Mouse (Mus musculus) liver, embryonic 16.5 days (tissue): ENCODE results near the gene Fam213b. TPM values are rescaled to one million over a fixed set of nuclear protein-coding genes. Genes with fewer than 3 reads are reported as not detected.

Experiments used
- ATAC-seq: fragments of 200-750 bp; cut with Nextera tagmentation; 2 replicates; pipeline ENCODE4 v1.8.0; 2017; ENCODE audit warnings: low read depth, mild to moderate bottlenecking, moderate number of reproducible peaks, moderate library complexity
- H3K27ac ChIP-seq: fragments of 300-500 bp; sonication (generic); 2 replicates; pipeline ENCODE4 v1.5.1; 2014; ENCODE audit warnings: mild to moderate bottlenecking, low read length
- H3K27me3 ChIP-seq: fragments of 300-500 bp; sonication (generic); 2 replicates; pipeline ENCODE4 v1.6.1; 2014; ENCODE audit warnings: low read depth, low read length, mixed read lengths; ENCODE audit not compliant: control insufficient read depth, insufficient read depth
- H3K36me3 ChIP-seq: fragments of 300-500 bp; sonication (generic); 2 replicates; pipeline ENCODE4 v1.6.1; 2014; ENCODE audit warnings: mild to moderate bottlenecking; ENCODE audit not compliant: control insufficient read depth, insufficient read depth
- H3K4me1 ChIP-seq: fragments of 300-500 bp; sonication (generic); 2 replicates; pipeline ENCODE4 v1.6.1; 2014; ENCODE audit warnings: low read depth, low read length, mixed read lengths; ENCODE audit not compliant: control insufficient read depth
- H3K4me2 ChIP-seq: fragments of 300-500 bp; sonication (generic); 2 replicates; pipeline ENCODE4 v1.6.1; 2014; ENCODE audit warnings: low read depth, low read length, mixed read lengths
- H3K4me3 ChIP-seq: fragments of 300-500 bp; sonication (generic); 2 replicates; pipeline ENCODE4 v1.5.1; 2014; ENCODE audit warnings: low read depth, mild to moderate bottlenecking, low read length
- H3K9ac ChIP-seq: fragments of 300-500 bp; sonication (generic); 2 replicates; pipeline ENCODE4 v1.6.1; 2014; ENCODE audit warnings: low read depth, low read length
- H3K9me3 ChIP-seq: fragments of 300-500 bp; sonication (generic); replicated peaks from 2 replicates; pipeline ENCODE4 v1.6.1; 2016; ENCODE audit warnings: low read length; ENCODE audit not compliant: control insufficient read depth
- WGBS: fragments of 180-500 bp; shearing (Covaris S2); extraction: QIAGEN DNeasy Blood & Tissue Kit; methylation state at CpG from one replicate; pipeline ENCODE4 v1.1.7; 2014; ENCODE audit not compliant: insufficient replicate concordance; 5-methylcytosine and 5-hydroxymethylcytosine counted together
- polyA plus RNA-seq: library from polyadenylated mRNA; unstranded; fragments of >200 nt; fragmentation: Nextera tagmentation; extraction: Ambion mirVana; gene quantifications from 2 replicates; pipeline ENCODE4 v1.2.1, GENCODE M21; 2015

Fam213b gene
- polyA plus RNA-seq, 1 experiment from 2014 or later, result 8.5 TPM

DNA sequence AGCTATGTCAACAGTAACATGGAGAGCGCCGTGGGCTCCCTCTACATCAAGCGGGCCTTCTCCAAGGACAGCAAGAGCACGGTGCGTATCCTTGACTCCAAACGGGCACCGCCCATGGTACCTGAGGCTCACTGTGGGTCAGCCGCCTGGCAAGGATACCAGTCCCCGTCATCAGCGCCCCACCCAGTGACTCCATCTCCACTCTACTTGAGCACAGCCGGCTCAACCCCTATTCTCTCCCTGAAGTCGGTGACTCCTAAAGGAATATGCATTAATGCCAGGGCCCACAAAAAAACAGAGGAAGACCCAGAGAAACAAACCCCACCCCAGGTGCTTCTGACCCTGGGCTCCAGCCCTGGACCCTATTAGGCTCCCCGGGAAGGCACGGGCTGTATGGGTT lies 8.0 kb downstream of the Fam213b start:
- Histone ChIP-seq H3K4me1 (no peaks in the 10 kb centered on the region), H3K27ac (no peak overlapping the region), H3K4me2 (no peak overlapping the region), H3K27me3 (peaks cover 16% of the 10 kb centered on the region; the same call in 1 of the 2 replicates), H3K9me3 (no peaks in the 10 kb centered on the region), H3K9ac (no peak overlapping the region), H3K4me3 (no peak overlapping the region), H3K36me3 (no peaks in the 10 kb centered on the region)
- whole genome bisulfite sequencing, result 77% methylated on average over 14 of the region's 14 CpGs
- ATAC-seq, result no peak

DNA sequence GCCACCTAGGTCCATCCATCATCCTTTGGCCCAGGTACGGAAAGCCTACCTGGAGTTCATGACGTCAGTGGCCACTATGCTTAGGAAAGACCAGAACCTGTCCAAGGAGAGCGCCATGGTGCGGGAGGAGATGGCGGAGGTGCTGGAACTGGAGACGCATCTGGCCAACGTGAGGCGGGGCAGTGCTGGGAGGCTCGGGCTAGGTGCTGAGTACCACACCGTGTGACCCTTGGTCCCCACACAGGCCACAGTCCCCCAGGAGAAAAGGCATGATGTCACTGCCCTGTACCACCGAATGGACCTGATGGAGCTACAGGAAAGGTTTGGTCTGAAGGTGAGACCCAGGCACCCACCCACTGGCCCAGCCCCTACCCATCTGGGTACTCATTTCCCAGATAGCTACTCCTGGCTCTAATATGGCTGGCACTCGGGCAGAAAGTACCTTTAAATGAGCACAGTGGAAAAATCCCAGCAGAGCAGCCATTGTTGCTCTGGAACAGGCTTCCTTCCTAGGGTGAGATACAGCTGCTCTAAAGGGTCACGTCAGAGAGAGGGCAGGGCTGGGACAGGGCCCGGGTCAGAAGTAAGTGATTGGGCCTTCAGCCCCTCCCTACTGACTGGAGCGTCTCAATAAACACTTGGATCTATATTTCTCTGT lies 11.2 kb downstream of the Fam213b start:
- ATAC-seq, result no peak
- 67% methylated on average over 15 of the region's 15 CpGs for WGBS

DNA sequence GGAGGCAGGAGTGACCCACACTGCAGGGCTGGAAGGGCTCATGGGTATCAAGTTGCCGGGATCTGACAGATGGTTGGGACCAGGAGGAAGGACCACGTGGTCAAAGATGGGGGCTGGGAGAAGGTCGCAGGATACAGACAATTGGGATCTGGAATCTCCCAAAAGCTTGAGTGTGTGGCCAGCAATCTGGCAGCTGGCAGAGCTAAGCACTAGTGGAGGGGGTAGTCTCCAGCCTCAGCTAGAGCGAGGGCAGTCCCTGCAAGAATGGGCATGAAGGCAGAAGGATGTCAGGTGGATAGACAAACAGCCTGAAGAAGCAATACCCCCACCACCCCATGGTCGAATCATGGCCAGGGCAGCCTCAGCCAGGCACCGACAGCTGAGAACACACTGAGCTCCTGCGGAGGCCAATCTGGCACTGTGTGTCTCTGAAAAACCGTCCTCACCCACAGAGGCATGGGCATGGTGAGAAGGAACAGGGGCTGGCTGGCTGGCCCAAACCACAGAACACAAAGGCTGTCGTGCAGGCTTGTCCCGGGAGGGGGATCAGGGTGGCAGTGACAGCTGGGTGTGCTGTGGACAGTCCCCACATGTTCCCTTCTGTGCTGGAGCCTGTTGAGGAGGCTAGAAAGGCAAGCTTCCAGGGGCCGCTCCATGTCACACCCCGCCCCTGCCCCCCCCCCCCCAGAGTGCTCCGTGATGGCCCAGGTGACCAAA lies 11.9 kb downstream of the Fam213b start:
- H3K27me3 ChIP-seq, result peaks cover 17% of the 10 kb centered on the region
- H3K4me2 ChIP-seq, result no peak overlapping the region
- no peak overlapping the region for H3K9ac ChIP-seq
- no peaks in the 10 kb centered on the region for H3K36me3 ChIP-seq
- H3K27ac ChIP-seq, result no peak overlapping the region
- H3K9me3 ChIP-seq, result no peaks in the 10 kb centered on the region
- 49% methylated on average over 13 of the region's 13 CpGs for WGBS
- no peak for ATAC-seq
- H3K4me1 ChIP-seq, result peaks cover 9% of the 10 kb centered on the region
- no peak overlapping the region for H3K4me3 ChIP-seq

More for the DNA sequence above, 11.2 kb downstream of the Fam213b start:
- Histone ChIP-seq H3K4me3 (no peak overlapping the region), H3K27me3 (peaks cover 19% of the 10 kb centered on the region), H3K4me2 (no peak overlapping the region), H3K27ac (no peak overlapping the region), H3K4me1 (peaks cover 2% of the 10 kb centered on the region), H3K36me3 (no peaks in the 10 kb centered on the region), H3K9me3 (no peaks in the 10 kb centered on the region), H3K9ac (no peak overlapping the region)

DNA sequence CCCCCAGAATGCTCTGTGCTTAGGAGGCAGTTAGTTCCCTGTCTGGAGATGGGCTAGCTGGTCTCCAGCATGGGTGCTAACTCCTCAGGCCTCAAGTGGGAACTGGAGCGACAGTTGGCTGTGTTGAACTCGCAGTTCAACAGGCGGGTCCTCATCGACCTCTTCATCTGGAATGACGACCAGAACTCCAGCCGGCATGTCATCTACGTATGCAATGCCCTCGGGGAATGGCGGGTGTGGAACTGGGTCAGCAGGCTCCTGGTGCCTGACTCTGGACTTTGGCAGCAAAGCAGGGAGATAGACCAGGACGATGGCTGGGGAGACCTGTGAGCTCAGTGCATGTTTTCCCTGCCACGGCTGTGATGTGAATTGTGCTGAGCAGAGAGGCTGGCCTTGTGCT lies 13.5 kb downstream of the Fam213b start:
- Histone ChIP-seq H3K27ac (no peak overlapping the region), H3K9ac (no peak overlapping the region), H3K4me2 (no peak overlapping the region), H3K9me3 (no peaks in the 10 kb centered on the region), H3K4me3 (no peak overlapping the region), H3K27me3 (peaks cover 17% of the 10 kb centered on the region), H3K4me1 (peaks cover 24% of the 10 kb centered on the region), H3K36me3 (no peaks in the 10 kb centered on the region)
- ATAC-seq, result no peak
- WGBS, result 69% methylated on average over 11 of the region's 11 CpGs

DNA sequence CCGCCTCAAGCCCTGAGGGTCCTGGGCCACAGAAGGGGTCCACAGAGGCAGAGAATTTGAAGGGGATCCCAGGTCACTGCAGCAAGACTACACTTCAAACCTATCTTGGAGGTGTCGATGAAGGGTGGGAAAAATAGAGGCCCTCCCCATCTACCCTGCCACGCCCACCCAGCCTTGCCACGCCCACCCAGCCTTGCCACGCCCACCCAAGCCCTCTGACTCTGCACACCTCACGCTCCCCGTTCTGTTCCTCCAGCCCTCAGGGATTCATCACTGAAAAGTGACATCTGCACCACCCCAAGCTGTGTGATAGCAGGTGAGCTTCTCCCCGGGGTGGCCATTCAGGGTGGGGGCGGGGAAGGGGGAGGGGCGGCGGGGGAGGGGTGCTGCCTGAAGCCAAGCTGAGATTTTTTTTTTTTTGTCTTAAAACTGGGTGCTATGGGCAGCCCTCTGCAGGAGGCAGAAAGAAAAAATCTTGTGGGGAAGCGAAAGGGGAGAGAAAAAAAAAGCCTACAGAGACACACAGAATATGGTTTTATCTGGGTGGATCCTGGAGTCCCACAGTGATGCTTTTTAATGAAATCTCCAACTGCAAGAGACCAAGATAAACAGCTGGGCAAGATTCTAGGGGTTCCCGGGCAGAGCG lies 16.8 kb downstream of the Fam213b start:
- Histone ChIP-seq H3K4me1 (peaks cover 41% of the 10 kb centered on the region), H3K36me3 (no peaks in the 10 kb centered on the region), H3K27me3 (peaks cover 12% of the 10 kb centered on the region), H3K27ac (peak overlapping the region; percentile 97), H3K9ac (peak overlapping the region; percentile 75), H3K9me3 (no peaks in the 10 kb centered on the region), H3K4me2 (peak overlapping the region; percentile 56), H3K4me3 (peak overlapping the region; percentile 44)
- peak; percentile 52 for ATAC-seq
- 15% methylated on average over 13 of the region's 14 CpGs for WGBS

DNA sequence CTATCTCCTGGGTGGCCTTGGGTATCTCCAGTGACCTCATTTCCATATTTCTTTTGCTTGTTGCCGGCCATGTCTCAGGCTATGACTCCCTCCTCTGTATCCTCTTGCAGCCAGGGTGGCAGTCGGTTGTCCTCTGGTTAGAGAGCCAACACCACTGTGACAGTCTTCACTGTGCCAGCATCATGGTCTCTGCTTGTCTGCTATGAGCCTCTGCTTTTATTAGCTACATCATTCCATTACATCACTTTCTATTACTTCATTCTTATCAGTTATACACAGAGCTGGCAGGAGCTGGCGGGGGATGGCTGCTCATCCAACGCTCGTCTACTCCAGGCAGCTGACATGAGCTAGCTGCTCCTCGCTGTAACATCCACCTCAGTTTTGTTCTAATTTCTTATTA lies 18.2 kb downstream of the Fam213b start:
- Histone ChIP-seq H3K4me2 (peak overlapping the region; percentile 56), H3K9ac (peak overlapping the region; percentile 75), H3K4me1 (peaks cover 41% of the 10 kb centered on the region), H3K36me3 (no peaks in the 10 kb centered on the region), H3K4me3 (peak overlapping the region; percentile 37), H3K9me3 (no peaks in the 10 kb centered on the region), H3K27ac (peak overlapping the region; percentile 97), H3K27me3 (peaks cover 12% of the 10 kb centered on the region)
- WGBS, result 21% methylated on average over 6 of the region's 6 CpGs
- peak; percentile 87 for ATAC-seq

DNA sequence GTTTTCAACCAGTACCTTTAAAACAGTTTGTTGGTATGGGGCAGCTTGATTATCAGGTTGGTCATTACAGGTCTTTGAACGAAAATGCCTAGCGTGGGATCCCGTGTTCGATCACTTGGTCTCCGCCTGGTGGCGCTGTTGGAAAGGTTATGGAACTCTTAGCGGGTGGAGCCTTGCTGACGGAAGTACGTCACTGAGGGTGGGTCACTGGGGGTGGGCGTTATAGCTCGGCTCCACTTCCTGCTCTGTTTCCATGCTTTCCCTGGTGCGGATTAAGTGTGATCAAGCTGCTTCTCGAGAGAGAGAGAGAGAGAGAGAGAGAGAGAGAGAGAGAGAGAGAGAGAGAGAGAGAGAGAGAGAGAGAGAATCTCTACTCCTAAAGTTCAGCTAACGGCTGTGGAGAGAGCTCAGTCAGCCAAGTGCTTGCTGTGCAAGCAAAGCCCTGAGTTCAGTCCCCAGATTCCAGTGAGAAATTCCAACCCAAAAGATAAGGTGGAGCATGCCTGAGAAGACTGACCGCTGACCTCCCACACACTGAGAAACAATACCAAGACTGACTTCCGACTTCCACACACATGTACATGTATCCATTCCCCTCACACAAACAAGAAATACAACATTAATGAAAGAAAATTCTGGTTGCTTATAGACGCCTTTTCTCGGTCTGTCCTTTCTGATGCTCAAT lies 20.9 kb downstream of the Fam213b start:
- WGBS, result 8% methylated on average over 18 of the region's 18 CpGs
- peak; percentile 78 for ATAC-seq
- Histone ChIP-seq H3K36me3 (no peaks in the 10 kb centered on the region), H3K9me3 (no peaks in the 10 kb centered on the region), H3K27me3 (no peaks in the 10 kb centered on the region), H3K4me3 (peak overlapping the region; percentile 57), H3K27ac (peak overlapping the region; percentile 87), H3K4me2 (peak overlapping the region; percentile 83), H3K4me1 (peaks cover 41% of the 10 kb centered on the region), H3K9ac (peak overlapping the region; percentile 55)

DNA sequence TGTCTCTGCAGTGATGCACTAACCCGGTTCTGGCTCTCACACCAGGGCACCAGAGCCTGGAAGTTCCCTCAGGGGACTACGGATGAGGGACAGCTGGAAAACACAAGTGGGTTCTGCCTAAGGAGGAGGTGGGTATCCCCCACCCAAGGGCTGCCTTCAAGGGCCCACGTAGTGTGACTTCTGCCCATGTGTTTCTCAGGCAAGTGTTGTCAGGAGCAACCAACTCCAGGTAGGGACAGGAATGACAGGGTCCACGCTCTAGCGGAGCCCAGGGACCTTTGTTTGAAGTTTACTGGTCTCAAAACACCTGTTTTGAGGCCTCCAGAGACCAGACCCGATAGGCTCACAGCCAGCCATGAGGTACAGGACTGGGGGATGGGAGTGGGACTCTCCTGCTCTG lies 25.7 kb downstream of the Fam213b start:
- ATAC-seq, result no peak
- no peak overlapping the region for H3K4me3 ChIP-seq
- no peak overlapping the region for H3K4me2 ChIP-seq
- H3K4me1 ChIP-seq, result peaks cover 2% of the 10 kb centered on the region
- H3K27me3 ChIP-seq, result peaks cover 15% of the 10 kb centered on the region
- H3K9ac ChIP-seq, result no peak overlapping the region
- H3K9me3 ChIP-seq, result no peaks in the 10 kb centered on the region
- no peak overlapping the region for H3K27ac ChIP-seq
- no peaks in the 10 kb centered on the region for H3K36me3 ChIP-seq
- 69% methylated on average over 6 of the region's 6 CpGs for WGBS
